Mouse (Mus musculus): ENCODE results near the gene Tmem218.
A peak's percentile ranks its signal among the peaks of the same experiment; 100 is the strongest.

The Tmem218 gene

GRCm38 (mm10) chr9:37207929-37208411 is at the start of gene Tmem218:
Gene Tmem218 (plus strand): TSS chr9:37208223.
- DNase-seq (ENCODE audit: low read depth, low spot score), result peak; percentile 99

- no peak for DNase-seq (ENCODE audit: low read depth, low spot score)
Observed at GRCm38 (mm10) chr9:37160686-37161085, 47.3 kb upstream of the Tmem218 start.

- DNase-seq (ENCODE audit: low read depth, low spot score), result peak; percentile 63
Observed at GRCm38 (mm10) chr9:37166899-37167298, 41.1 kb upstream of the Tmem218 start.

- peak; percentile 61 for DNase-seq (ENCODE audit: low read depth, low spot score)
Observed at GRCm38 (mm10) chr9:37173376-37173775, 34.6 kb upstream of the Tmem218 start.

DNA sequence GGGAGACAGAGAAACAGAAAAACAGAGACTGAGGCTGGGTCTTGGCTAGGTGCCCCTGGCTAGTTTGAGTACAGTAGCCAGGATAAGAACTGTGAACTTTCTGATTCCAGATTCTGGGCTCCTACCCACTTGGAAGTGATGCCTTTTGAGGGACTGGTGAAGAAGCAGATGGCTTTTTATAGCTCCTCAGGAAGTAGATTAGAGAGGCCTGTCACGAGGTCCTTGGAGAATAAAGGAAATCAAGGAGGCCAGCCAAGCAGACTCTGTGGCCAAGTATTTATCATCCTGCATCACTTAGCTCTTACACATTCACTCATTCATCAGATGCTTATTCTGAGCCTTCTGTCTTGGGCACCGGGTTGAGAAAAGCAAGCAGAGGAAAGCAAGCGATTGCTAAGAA is 32.0 kb upstream of the Tmem218 start:
- peak; percentile 24 for DNase-seq (ENCODE audit: low read depth, low spot score)

GRCm38 (mm10) chr9:37177107-37177506 is 30.9 kb upstream of the Tmem218 start:
- DNase-seq (ENCODE audit: low read depth, low spot score), result peak; percentile 58

DNA sequence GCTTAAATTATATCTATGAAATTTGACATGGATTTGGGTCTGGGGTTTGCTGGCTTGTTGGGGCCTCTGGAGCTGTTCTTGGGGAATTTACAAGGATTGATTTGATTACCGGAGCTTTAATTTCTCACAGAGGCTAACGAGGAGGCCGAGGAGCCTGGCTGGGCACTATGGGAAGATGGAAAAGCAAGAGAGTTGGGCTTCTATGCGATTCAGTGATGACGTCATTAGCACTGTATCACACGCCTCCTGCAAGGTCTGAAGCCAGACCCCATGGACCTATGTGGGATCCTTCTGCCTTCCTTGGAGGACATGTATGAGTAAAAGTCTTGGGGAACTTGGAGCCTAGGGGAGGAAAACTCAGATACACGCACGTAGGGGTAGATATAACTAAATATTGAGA is 30.5 kb upstream of the Tmem218 start:
- DNase-seq (ENCODE audit: low read depth, low spot score), result no peak

DNA sequence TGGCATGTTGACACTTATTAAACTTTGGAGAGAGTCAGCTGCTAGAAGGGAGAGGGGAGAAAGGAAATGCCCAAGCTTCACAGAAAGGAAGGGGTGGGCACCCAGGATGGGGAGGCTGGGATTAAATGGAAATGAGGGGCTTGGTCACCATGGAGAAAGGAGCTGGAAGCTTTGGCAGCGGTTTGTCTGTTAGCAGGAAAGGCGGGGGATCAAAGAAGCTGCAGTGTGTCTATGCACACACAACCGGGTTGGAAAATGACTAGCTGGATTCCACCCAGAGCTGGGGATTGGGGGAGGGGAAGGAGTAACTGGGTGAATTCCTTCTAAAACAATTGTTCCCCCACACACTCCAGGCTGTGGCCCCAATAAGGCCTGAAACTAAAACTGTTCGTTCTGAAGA is 29.1 kb upstream of the Tmem218 start:
- DNase-seq (ENCODE audit: low read depth, low spot score), result no peak

DNA sequence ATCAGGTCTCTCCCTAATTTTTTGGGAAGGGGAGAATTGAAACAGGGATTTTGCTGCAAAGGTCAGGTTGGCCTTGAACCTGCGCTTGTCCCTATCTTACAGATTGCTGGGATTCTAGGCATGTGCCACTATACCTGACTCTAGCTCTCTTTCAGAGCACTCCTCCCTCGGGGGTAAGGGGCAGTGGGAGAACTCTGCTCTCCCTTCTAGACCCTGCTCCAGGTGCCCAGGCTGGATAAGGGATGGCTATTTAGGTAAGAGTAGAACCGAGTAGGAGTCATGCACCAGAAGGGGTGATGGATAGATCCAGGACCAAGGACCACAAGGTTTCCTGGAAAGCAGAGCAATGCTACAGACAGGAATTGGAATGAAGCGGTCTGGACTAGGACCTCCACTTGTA is 28.4 kb upstream of the Tmem218 start:
- no peak for DNase-seq (ENCODE audit: low read depth, low spot score)

GRCm38 (mm10) chr9:37181596-37181995 is 26.4 kb upstream of the Tmem218 start:
- no peak for DNase-seq (ENCODE audit: low read depth, low spot score)

DNA sequence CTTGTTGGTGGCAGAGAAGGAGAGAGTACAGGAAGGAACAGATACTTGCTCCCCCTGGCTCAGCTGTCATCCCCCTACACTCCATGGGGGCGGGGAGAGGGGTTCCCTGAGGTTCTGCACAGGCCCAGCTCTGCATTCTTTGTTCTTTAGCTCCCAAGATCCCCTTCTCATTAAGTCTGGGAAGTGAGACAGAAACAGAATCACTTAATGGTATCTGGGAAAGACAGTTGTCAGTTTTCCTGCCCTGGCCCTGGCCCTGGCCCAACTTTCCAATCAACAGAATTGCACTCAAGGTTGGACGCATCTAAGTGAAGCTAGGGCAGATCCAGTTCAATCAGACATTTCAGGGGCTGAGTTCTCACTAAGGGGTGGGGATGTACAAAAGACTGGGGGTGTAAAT is 24.8 kb upstream of the Tmem218 start:
- no peak for DNase-seq (ENCODE audit: low read depth, low spot score)

DNA sequence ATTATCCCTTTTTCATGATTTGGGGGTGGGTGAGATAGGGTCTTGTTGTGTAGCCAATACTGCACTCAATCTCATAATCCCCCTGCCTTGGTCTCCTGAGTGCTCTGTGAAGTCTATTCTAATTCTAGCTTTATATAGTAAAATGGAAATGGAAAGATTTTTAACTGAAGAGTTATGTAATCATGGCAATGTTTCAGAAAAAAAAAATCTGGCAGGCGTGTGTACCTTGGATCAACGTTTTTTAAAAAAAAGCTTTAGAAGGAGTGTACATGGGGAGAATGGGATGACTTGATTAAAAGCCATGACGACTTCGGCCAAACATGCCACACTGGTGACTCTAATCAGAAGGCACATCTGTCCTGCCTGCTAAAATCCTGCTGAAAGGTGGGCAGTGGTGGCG is 20.6 kb upstream of the Tmem218 start:
- no peak for DNase-seq (ENCODE audit: low read depth, low spot score)

DNA sequence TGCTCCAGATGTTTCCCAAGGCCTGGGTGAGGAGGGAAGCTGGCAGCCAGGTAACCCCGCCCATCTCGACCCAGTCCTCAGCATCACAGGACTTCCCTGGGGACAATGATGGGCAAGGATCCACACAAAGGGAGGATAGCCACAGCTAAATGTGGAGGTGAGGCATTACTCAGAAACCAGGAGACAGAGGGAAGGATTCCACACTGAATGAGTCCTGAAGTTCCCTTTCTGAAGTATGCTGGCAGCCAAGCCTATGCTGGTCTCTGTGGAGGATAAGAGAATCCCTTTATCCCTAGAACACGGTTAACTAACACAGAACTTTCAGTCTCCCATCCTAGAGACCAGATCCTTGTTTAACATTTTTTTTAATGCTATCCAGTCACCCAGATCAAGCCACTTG is 20.0 kb upstream of the Tmem218 start:
- no peak for DNase-seq (ENCODE audit: low read depth, low spot score)

- DNase-seq (ENCODE audit: low read depth, low spot score), result no peak
Observed at GRCm38 (mm10) chr9:37197067-37197466, 11.0 kb upstream of the Tmem218 start.

GRCm38 (mm10) chr9:37200414-37200813 is 7.6 kb upstream of the Tmem218 start:
- no peak for DNase-seq (ENCODE audit: low read depth, low spot score)

DNA sequence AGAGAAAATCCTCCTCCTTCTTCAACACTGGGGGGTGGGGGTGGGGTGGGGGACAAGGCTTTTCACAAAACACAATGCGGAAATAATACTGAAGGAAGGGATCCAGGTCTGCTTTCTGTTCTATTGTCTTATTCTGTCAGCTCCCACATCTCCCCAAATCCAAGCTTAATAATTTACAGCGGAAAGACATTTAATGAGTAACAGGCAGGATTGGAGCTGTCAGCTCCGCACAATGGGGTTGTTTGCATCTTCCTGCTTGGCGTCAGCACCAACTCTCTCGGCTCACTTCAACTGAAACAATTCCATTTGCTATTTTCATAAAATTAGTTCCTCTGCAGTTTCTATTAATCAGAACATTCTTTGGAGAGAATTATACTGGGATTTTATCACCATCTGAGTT is 4.1 kb upstream of the Tmem218 start:
- DNase-seq (ENCODE audit: low read depth, low spot score), result no peak

DNA sequence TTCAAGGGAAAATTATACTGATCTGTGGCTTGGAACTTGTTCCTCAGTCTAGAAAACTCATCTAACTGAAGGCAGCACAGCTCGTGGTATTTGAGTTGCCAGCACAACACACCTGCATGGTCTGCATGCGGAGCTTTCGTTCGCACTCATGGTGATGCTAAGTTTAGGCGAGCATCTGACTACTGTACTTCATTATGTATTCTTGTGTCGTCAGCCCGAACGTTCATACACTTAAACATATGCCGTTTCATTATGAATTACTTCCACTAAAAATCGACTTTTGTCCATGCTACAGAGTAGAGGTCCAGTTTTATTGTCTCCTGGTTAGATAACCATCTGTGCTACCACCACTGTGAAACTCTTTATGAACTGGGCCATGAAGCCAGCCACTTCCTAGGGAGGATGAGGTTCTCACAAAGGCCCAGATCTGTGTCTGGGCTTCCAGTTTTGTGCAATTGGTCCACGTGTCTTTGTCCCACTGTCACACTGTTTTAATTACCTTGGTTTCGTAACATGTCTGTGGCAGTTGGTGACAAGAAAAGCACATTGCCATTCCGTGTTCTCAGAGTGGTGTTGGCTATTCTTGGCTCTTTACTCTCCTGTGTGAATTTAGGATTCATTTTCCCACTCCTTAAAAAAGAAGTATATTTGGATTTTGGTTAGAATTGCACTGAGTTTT is 5.2 kb downstream of the Tmem218 start:
- no peak for DNase-seq (ENCODE audit: low read depth, low spot score)

- DNase-seq (ENCODE audit: low read depth, low spot score), result no peak
Observed at GRCm38 (mm10) chr9:37214327-37215060, 6.5 kb downstream of the Tmem218 start.

GRCm38 (mm10) chr9:37220755-37221154 is 12.7 kb downstream of the Tmem218 start:
- no peak for DNase-seq (ENCODE audit: low read depth, low spot score)

- DNase-seq (ENCODE audit: low read depth, low spot score), result peak; percentile 52
Observed at GRCm38 (mm10) chr9:37225581-37225980, 17.6 kb downstream of the Tmem218 start.

GRCm38 (mm10) chr9:37229880-37230325 is 21.9 kb downstream of the Tmem218 start:
- DNase-seq (ENCODE audit: low read depth, low spot score), result peak; percentile 83

DNA sequence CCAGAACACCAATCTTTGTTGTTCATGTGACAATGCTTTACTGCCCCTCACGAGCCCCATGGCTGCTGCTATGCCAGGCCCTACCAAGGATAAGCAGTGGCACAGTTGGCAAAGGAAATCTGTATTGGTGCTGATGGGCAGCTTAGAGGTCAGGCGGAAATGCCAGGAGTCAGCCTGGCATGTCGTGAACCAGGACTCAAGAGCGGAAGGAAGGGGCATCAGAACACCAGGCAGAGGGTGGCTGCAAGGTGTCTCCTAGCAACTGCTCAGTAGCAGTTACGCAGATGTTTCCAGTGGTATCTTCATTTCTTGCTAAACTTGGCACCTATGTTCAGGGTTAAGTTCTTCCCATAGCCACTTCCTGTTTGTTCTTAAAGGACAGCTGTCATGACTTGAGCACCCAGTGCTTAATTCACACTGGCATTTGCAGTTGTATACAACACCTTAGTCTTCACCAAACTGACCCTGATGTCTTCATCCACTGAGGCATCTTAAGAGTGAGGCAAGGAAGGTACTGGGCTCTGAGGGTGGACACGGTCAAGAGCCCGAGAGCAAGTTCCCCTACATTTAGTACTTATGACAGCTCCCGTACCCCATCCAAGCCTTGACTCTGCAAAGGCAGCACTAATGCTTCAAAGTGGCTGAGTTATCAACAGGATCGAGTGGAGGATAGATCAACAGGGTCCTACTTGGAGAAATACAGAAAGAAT is 22.6 kb downstream of the Tmem218 start:
- DNase-seq (ENCODE audit: low read depth, low spot score), result no peak
